Mouse (Mus musculus) neural tube, embryonic 14.5 days (tissue): ENCODE measurements at regions not wholly inside any gene's neighbourhood (a gene's known extent, or its start where the extent isn't known, plus 50 kb on each side); places are given as distances from the start of the nearest gene placed in this dataset.

Experiments
- ATAC-seq: fragments of 200-750 bp; cut with Nextera tagmentation; 2 replicates; pipeline ENCODE4 v1.8.0; 2017; ENCODE audit warnings: low read depth, mild to moderate bottlenecking, moderate TSS enrichment, moderate library complexity
- H3K27ac ChIP-seq: fragments of 300-500 bp; sonication (generic); 2 replicates; pipeline ENCODE4 v1.5.1; 2014; ENCODE audit warnings: low read depth, mild to moderate bottlenecking, control low read depth, low read length, moderate library complexity, mixed read lengths
- H3K27me3 ChIP-seq: fragments of 300-500 bp; sonication (generic); 2 replicates; pipeline ENCODE4 v1.6.1; 2014; ENCODE audit warnings: low read length; ENCODE audit not compliant: control insufficient read depth, insufficient read depth
- H3K36me3 ChIP-seq: fragments of 300-500 bp; sonication (generic); 2 replicates; pipeline ENCODE4 v1.6.1; 2014; ENCODE audit warnings: low read length, mixed read lengths; ENCODE audit not compliant: control insufficient read depth, insufficient read depth
- H3K4me1 ChIP-seq: fragments of 300-500 bp; sonication (generic); 2 replicates; pipeline ENCODE4 v1.6.1; 2014; ENCODE audit warnings: low read length; ENCODE audit not compliant: control insufficient read depth, insufficient read depth
- H3K4me2 ChIP-seq: fragments of 300-500 bp; sonication (generic); 2 replicates; pipeline ENCODE4 v1.6.1; 2014; ENCODE audit warnings: mild to moderate bottlenecking, low read depth, low read length, control low read depth
- H3K4me3 ChIP-seq: fragments of 300-500 bp; sonication (generic); 2 replicates; pipeline ENCODE4 v1.5.1; 2014; ENCODE audit warnings: low read depth, low read length, control low read depth, mixed read lengths
- H3K9ac ChIP-seq: fragments of 300-500 bp; sonication (generic); replicated peaks from 2 replicates; pipeline ENCODE4 v1.6.1; 2014; ENCODE audit warnings: low read depth, mild to moderate bottlenecking, control low read depth, low read length, mixed read lengths
- H3K9me3 ChIP-seq: fragments of 300-500 bp; sonication (generic); 2 replicates; pipeline ENCODE4 v1.6.1; 2016; ENCODE audit warnings: low read length; ENCODE audit not compliant: control insufficient read depth
- WGBS: fragments of 180-500 bp; shearing (Covaris S2); extraction: QIAGEN DNeasy Blood & Tissue Kit; methylation state at CpG from one replicate; pipeline ENCODE4 v1.1.7; 2014; 5-methylcytosine and 5-hydroxymethylcytosine counted together

DNA sequence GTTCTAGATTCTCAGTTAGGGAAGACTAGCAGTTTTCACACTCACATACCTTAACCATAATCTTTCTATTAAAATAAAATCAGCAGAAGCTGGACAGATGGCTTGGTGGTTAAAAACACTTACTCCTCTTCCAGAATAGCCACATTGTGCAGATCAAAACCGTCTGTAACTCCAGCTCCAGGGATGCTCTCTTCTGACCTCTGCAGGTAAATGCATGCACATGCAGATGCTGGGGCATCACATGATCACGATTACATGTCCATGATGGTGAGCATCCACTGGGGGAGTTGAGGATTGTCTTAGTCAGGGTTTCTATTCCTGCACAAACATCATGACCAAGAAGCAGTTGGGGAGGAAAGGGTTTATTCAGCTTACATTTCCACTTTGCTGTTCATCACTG lies 184.8 kb upstream of the Srrm4 start:
- no peaks in the 10 kb centered on the region for H3K4me1 ChIP-seq
- no peaks in the 10 kb centered on the region for H3K9me3 ChIP-seq
- H3K27me3 ChIP-seq = no peaks in the 10 kb centered on the region
- no peak overlapping the region for H3K9ac ChIP-seq
- no peak overlapping the region for H3K27ac ChIP-seq
- no peak for ATAC-seq
- H3K36me3 ChIP-seq = no peaks in the 10 kb centered on the region
- no peak overlapping the region for H3K4me2 ChIP-seq
- no peak overlapping the region for H3K4me3 ChIP-seq
- 51% methylated on average over 2 of the region's 2 CpGs for WGBS

DNA sequence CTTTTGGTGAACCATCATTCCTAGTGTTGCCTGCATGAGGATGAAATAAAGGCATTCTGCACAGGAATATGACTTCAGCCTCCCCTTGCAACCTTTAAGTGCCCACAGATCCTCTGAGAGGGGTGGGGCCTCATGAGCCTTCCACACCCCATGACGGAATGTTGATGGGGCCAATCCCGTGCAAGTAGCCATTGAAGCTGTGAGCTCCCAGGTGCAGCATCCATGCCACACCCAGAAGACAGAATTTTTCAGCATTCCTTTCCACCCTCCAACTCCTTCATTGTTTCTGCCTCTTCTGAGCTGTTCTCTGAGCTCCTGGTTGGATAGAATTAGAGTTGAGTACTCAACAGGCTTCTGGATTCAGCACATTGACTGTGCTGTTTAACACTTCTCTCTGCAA lies 174.6 kb upstream of the Srrm4 start:
- no peak overlapping the region for H3K4me3 ChIP-seq

DNA sequence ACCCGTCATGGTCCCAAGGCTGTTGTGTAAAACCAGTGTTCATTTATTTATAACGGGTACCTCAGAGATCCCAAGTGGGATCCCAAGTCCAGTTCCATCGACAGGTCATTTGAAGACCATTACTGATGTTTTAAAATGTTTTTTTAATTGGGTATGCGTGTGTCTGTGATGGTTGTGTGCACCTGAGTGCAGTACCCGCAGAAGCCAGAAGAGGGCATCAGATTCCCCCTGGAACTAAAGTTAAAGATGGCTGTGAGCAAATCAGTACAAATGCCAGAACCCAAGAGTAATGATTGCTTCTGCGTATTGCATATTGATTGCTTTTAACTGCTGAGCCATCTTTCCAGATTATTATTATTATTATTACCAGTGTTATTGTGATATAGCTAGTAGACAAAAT lies 169.7 kb upstream of the Srrm4 start:
- Histone ChIP-seq H3K4me3 (no peak overlapping the region), H3K27me3 (no peaks in the 10 kb centered on the region), H3K27ac (no peak overlapping the region), H3K4me1 (no peaks in the 10 kb centered on the region), H3K4me2 (no peak overlapping the region), H3K9me3 (no peaks in the 10 kb centered on the region), H3K9ac (no peak overlapping the region), H3K36me3 (no peaks in the 10 kb centered on the region)
- ATAC-seq = no peak
- 94% methylated on average over 6 of the region's 6 CpGs for WGBS

More for the DNA sequence above, 174.6 kb upstream of the Srrm4 start:
- no peak overlapping the region for H3K4me2 ChIP-seq
- H3K9me3 ChIP-seq = no peaks in the 10 kb centered on the region
- no peaks in the 10 kb centered on the region for H3K36me3 ChIP-seq
- no peaks in the 10 kb centered on the region for H3K27me3 ChIP-seq
- H3K9ac ChIP-seq = no peak overlapping the region
- no peak overlapping the region for H3K27ac ChIP-seq
- no peak for ATAC-seq
- 92% methylated on average over 2 of the region's 2 CpGs for WGBS
- no peaks in the 10 kb centered on the region for H3K4me1 ChIP-seq

DNA sequence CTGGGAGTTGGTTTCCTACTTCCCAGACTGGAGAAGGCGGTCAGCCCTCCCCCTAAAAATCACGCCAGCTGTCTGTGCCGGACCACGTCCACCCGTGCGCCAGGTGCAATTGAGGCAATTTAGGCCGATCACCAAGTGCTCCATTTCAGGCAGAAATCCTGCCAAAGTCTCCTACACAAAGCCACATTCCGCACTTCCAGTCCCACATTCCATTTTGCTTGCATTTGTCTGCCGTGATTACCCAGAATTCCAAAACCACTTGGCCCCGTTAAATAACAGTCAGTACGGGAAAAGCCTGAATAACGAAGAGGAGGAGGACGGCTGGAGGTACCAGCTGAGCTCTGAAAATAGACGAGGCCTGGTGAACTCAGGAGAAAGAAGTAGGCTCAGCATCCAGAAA lies 167.1 kb upstream of the Srrm4 start:
- H3K27ac ChIP-seq = no peak overlapping the region
- H3K9ac ChIP-seq = no peak overlapping the region
- no peak overlapping the region for H3K4me2 ChIP-seq
- H3K27me3 ChIP-seq = no peaks in the 10 kb centered on the region
- H3K4me3 ChIP-seq = no peak overlapping the region
- H3K36me3 ChIP-seq = no peaks in the 10 kb centered on the region
- ATAC-seq = no peak
- no peaks in the 10 kb centered on the region for H3K9me3 ChIP-seq
- H3K4me1 ChIP-seq = no peaks in the 10 kb centered on the region
- 34% methylated on average over 14 of the region's 14 CpGs for WGBS

DNA sequence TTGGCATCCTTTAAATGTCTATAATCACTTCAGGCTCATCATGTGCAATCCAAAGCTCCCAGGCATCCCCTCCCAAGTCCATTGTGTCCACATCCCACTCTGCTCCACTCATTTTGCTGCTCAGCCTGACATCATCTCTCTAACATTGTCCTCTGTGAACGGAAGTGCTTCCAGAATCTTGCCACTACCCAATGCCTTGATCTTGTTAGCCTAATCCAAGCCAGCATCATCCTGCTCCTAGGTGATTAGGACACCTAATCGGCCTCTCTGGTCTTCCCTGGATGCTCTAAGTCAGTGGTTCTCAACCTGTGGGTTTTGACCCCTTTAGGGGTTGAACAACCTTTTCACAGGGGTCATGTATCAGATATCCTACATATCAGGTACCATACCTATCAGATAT lies 161.3 kb upstream of the Srrm4 start:
- 76% methylated on average over 2 of the region's 2 CpGs for WGBS
- Histone ChIP-seq H3K4me1 (no peaks in the 10 kb centered on the region), H3K27ac (no peak overlapping the region), H3K36me3 (no peaks in the 10 kb centered on the region), H3K4me2 (no peak overlapping the region), H3K9me3 (no peaks in the 10 kb centered on the region), H3K27me3 (no peaks in the 10 kb centered on the region), H3K4me3 (no peak overlapping the region), H3K9ac (no peak overlapping the region)
- no peak for ATAC-seq

DNA sequence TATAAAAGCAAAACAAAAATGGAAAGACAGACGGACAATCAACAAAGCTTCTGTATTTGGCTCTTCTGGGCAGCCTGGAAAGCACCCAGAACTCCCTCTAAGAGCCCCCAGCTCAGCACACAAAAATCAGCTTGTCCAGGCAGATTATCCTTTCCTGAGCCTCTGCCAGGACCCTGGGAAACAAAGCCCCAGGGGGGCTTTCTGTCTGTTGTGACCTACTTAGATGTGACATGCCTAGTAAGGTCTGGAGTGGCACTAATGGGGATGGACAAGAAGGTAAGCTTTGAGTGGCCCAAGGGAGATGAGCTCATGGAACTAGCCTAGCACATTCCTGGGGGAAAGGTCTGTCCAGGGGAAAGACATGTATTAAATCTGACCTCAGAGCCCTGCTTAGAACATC lies 160.5 kb upstream of the Srrm4 start:
- H3K4me1 ChIP-seq = no peaks in the 10 kb centered on the region
- H3K27ac ChIP-seq = no peak overlapping the region
- H3K36me3 ChIP-seq = no peaks in the 10 kb centered on the region
- no peak overlapping the region for H3K4me3 ChIP-seq
- no peak overlapping the region for H3K4me2 ChIP-seq
- no peaks in the 10 kb centered on the region for H3K27me3 ChIP-seq
- no peaks in the 10 kb centered on the region for H3K9me3 ChIP-seq
- ATAC-seq = no peak
- H3K9ac ChIP-seq = no peak overlapping the region
- 67% methylated on average over 1 of the region's 1 CpGs for WGBS

DNA sequence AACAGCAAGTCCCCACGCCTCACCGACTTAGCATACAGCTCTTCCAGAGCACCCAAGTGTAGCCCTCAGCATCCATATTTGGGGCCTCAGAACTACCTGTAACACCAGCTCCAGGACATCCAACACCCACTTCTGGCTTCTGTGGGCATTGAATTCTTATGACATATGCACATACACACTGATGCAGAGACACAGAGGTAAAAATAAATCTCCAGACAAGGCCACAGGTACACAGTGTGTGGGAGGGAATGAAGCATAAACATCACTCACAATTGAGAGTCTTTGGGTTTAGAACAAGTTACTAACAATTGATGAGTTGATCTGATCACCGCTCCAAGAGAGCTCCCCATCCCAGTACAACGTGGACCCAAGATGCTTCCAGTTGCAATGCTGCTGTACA lies 154.2 kb upstream of the Srrm4 start:
- Histone ChIP-seq H3K9ac (no peak overlapping the region), H3K27me3 (no peaks in the 10 kb centered on the region), H3K9me3 (no peaks in the 10 kb centered on the region), H3K4me2 (no peak overlapping the region), H3K27ac (no peak overlapping the region), H3K4me3 (no peak overlapping the region), H3K36me3 (no peaks in the 10 kb centered on the region), H3K4me1 (no peaks in the 10 kb centered on the region)
- 92% methylated on average over 4 of the region's 4 CpGs for WGBS
- ATAC-seq = no peak

DNA sequence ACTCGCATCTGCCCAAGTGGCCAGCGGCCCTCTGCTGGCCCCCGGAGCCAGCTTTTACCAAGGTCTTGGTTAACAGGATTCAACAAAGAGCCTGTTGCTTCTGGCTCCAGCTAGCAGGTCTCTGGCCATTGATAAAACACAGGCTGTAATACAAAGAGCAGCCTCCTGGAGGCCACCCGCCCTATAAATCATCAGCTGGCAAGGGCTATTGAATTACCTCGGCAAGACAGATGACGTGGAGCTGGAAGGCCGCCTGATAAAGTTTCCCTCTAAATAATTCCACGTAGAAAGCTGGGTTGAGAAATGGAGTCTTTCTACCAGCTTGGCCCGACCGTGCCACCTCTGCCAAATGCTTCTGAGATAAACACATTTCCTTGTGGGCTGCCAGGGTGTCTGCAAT lies 152.8 kb upstream of the Srrm4 start:
- H3K4me3 ChIP-seq = no peak overlapping the region
- H3K9ac ChIP-seq = no peak overlapping the region
- no peaks in the 10 kb centered on the region for H3K4me1 ChIP-seq
- no peak overlapping the region for H3K27ac ChIP-seq
- no peaks in the 10 kb centered on the region for H3K27me3 ChIP-seq
- ATAC-seq = no peak
- no peak overlapping the region for H3K4me2 ChIP-seq
- no peaks in the 10 kb centered on the region for H3K36me3 ChIP-seq
- 13% methylated on average over 10 of the region's 10 CpGs for WGBS
- H3K9me3 ChIP-seq = no peaks in the 10 kb centered on the region

DNA sequence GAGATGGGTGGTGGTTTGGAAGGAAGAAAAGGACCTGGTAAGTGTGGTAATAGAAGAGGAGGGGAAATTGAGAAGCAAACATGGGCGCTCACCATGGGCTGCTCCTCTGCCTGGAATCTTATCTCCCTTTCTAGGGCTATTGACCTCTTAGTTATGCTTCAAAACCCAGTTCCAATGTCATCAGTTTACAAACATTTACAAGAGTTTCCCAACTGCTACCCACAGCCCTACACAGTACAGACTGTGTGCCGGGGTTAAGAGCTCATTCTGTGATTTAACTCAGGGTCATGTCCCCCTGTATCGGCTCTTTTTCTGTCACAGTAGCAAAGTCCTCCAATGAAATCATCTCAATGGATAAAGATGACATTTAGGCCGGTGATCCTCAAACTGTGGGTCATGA lies 144.0 kb upstream of the Srrm4 start:
- Histone ChIP-seq H3K36me3 (no peaks in the 10 kb centered on the region), H3K9me3 (0 out of 2 replicates have a peak, but pooled peaks cover 3% of the 10 kb centered on the region), H3K4me3 (no peak overlapping the region), H3K4me1 (no peaks in the 10 kb centered on the region), H3K27ac (no peak overlapping the region), H3K27me3 (no peaks in the 10 kb centered on the region), H3K9ac (no peak overlapping the region), H3K4me2 (no peak overlapping the region)
- 92% methylated on average over 4 of the region's 4 CpGs for WGBS
- ATAC-seq = no peak

DNA sequence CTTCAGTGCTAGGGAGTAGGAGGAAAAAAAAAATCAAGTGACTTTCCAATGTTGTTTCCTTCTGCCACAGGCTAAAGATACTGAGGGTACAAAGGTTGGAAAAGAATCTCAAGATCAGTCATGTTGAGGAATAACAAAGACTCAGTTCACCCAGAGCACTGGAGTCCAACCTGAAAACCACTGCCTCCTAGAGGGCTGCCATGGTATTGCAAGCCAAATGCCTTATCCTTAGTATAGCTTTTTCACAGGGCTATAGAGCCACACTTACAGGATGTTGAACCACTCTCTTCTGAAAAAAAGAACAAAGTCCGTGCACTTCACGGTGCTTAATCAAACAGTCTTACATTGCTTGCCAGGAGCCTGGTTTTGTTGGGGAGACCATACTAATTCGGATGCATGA lies 139.9 kb upstream of the Srrm4 start:
- no peaks in the 10 kb centered on the region for H3K36me3 ChIP-seq
- no peak overlapping the region for H3K4me2 ChIP-seq
- no peak overlapping the region for H3K9ac ChIP-seq
- no peaks in the 10 kb centered on the region for H3K27me3 ChIP-seq
- no peak overlapping the region for H3K4me3 ChIP-seq
- no peak for ATAC-seq
- H3K4me1 ChIP-seq = no peaks in the 10 kb centered on the region
- H3K9me3 ChIP-seq = 0 out of 2 replicates have a peak, but pooled peaks cover 3% of the 10 kb centered on the region
- H3K27ac ChIP-seq = no peak overlapping the region
- WGBS = 89% methylated on average over 3 of the region's 3 CpGs
